Mouse (Mus musculus) myocyte (in vitro differentiated cells): ENCODE measurements around the gene Psen1.

Source experiments
- E2F4 ChIP-seq: IDR thresholded peaks from one replicate; pipeline ENCODE4 v1.6.1; 2011; ENCODE audit warnings: mild to moderate bottlenecking, control low read depth, moderate library complexity; ENCODE audit not compliant: insufficient read depth
- MYOD1 ChIP-seq, 3 experiments: IDR thresholded peaks; one replicate each; pipeline ENCODE4 v1.6.1; 2011; ENCODE audit warnings: control low read depth in 2 of 3, low read depth in 2 of 3, mild to moderate bottlenecking in 2 of 3, moderate library complexity in 1 of 3; ENCODE audit not compliant: insufficient read length in 2 of 3, control insufficient read depth in 1 of 3
- POLR2A ChIP-seq: IDR thresholded peaks from one replicate; pipeline ENCODE4 v1.6.1; 2011; ENCODE audit warnings: low read depth, mild to moderate bottlenecking, control low read depth, moderate library complexity; ENCODE audit not compliant: insufficient read length
- USF1 ChIP-seq: IDR thresholded peaks from one replicate; pipeline ENCODE4 v1.6.1; 2011; ENCODE audit warnings: low read depth, mild to moderate bottlenecking, control low read depth, moderate library complexity

DNA sequence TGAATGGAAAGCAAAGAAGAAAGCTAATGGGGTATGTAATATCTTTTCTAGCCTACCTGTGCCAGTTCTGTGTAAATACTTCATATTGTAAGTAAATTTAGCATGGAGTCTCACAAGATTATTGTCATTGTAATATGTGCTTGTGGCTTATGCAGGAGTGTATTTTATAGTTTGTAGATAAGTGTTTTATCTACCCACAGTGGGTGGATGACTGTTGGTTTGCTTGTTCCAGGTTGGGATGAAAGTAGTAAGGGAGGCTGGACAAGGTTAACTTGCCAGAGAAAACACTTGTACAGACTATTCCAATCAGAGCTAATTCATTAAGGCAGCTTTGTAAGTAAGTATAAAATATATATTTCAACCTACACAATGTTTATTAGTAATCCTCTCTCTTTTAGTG lies 36.5 kb upstream of the Psen1 start:
- TF ChIP-seq POLR2A (no peak), USF1 (no peak), E2F4 (no peak), MYOD1 (IDR thresholded peaks at IDR 0.05; ENCODE audit: control insufficient read depth in 1 of 3, insufficient read length in 2 of 3, low read depth in 2 of 3) (no peak)
